Mouse (Mus musculus): ENCODE results near the gene Ctss. TPM values are rescaled to one million over a fixed set of nuclear protein-coding genes. Genes with fewer than 3 reads are reported as not detected.
"Not testable (repeated sequence)": the region's sequence is repeated elsewhere in the genome, so short reads cannot be mapped to it uniquely, and the experiment has no call there.

The Ctss gene
- polyA plus RNA-seq, 1 experiment from 2014 or later, result 32.5 TPM

DNA sequence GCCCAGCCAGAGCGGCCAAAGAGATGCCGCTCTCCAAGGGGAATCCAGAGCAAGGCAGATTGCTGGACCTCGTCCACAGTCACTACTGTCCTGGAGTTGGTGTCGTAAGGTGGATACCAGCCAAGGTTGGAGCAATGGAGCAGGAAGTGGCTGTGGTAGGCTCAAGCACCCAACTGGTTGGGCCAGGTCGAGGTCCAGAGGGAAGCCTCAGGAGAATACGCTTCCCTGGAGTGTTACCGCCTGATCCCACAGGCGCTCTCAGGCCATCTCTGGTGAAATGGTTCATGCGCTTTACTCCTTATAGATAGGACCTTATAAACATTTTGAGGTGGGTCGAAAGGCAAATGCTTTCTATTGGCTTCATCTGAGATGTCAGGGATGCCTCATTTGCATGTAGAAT, 12.3 kb downstream of the Ctss start:
- Histone ChIP-seq H3K4me2 (no peak overlapping the region), H3K4me3 (replicated peaks) (no peak overlapping the region), H3K27ac (no peak overlapping the region), H3K36me3 (no peaks in the 10 kb centered on the region), H3K9ac (no peak overlapping the region), H3K27me3 (replicated peaks) (no peaks in the 10 kb centered on the region), H3K9me3 (no peaks in the 10 kb centered on the region), H3K4me1 (no peaks in the 10 kb centered on the region)
- WGBS, result 88% methylated on average over 10 of the region's 10 CpGs
- no peak for ATAC-seq (ENCODE audit: insufficient read depth, low FRiP score, low read depth)

DNA sequence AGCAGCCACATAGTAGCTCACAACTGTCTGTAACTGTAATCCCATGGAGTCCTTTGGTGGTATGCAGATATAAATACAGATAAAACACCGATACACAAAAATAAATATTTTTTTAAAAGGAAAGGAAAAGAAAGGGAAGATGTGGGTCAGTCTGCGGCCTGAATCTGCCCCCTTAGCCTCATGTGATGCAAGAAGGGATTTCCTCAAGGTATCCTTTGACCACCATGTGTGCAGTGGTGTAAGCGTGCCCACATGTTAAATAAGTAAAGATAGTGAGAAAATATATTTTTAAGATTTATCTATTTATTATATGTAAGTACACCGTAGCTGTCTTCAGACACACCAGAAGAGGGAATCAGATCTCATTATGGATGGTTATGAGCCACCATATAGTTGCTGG, 13.3 kb downstream of the Ctss start:
- Histone ChIP-seq H3K9ac (no peak overlapping the region), H3K4me2 (no peak overlapping the region), H3K4me3 (replicated peaks) (no peak overlapping the region), H3K27ac (no peak overlapping the region), H3K36me3 (no peaks in the 10 kb centered on the region), H3K27me3 (replicated peaks) (no peaks in the 10 kb centered on the region), H3K9me3 (no peaks in the 10 kb centered on the region), H3K4me1 (no peaks in the 10 kb centered on the region)
- no peak for ATAC-seq (ENCODE audit: insufficient read depth, low FRiP score, low read depth)
- 89% methylated on average over 4 of the region's 4 CpGs for WGBS

- 73% methylated on average over 2 of the region's 2 CpGs for WGBS
- not testable (repeated sequence) for H3K9me3 ChIP-seq; H3K27me3 ChIP-seq (replicated peaks); H3K36me3 ChIP-seq; H3K4me2 ChIP-seq; ATAC-seq (ENCODE audit: insufficient read depth, low FRiP score, low read depth); H3K27ac ChIP-seq; H3K4me3 ChIP-seq (replicated peaks); H3K4me1 ChIP-seq; H3K9ac ChIP-seq
Observed at GRCm38 (mm10) chr3:95541186-95541585, 14.6 kb downstream of the Ctss start.

DNA sequence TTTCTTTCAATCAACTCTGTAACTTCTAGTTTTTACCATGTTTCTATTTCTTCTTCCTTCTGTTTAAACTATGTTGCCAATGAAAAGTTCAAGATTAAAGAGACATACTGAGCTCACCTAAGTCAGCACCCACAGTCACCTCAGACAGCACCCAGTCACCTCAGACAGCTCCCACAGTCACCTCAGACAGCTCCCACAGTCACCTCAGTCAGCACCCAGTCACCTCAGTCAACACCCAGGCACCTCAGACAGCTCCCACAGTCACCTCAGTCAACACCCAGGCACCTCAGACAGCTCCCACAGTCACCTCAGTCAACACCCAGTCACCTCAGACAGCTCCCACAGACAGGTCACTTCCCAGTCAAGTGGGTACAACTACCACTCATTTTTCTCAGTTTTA, 15.6 kb downstream of the Ctss start:
- H3K27me3 ChIP-seq (replicated peaks), result no peaks in the 10 kb centered on the region
- no peak overlapping the region for H3K9ac ChIP-seq
- no peak overlapping the region for H3K4me3 ChIP-seq (replicated peaks)
- ATAC-seq (ENCODE audit: insufficient read depth, low FRiP score, low read depth), result no peak
- H3K9me3 ChIP-seq, result no peaks in the 10 kb centered on the region
- H3K27ac ChIP-seq, result no peak overlapping the region
- no peaks in the 10 kb centered on the region for H3K36me3 ChIP-seq
- H3K4me1 ChIP-seq, result no peaks in the 10 kb centered on the region
- H3K4me2 ChIP-seq, result no peak overlapping the region

- H3K4me2 ChIP-seq, result no peak overlapping the region
- H3K36me3 ChIP-seq, result no peaks in the 10 kb centered on the region
- no peak overlapping the region for H3K27ac ChIP-seq
- 71% methylated on average over 7 of the region's 7 CpGs for WGBS
- no peak for ATAC-seq (ENCODE audit: insufficient read depth, low FRiP score, low read depth)
- no peaks in the 10 kb centered on the region for H3K4me1 ChIP-seq
- H3K4me3 ChIP-seq (replicated peaks), result no peak overlapping the region
- no peak overlapping the region for H3K9ac ChIP-seq
- no peaks in the 10 kb centered on the region for H3K27me3 ChIP-seq (replicated peaks)
- no peaks in the 10 kb centered on the region for H3K9me3 ChIP-seq
Observed at GRCm38 (mm10) chr3:95542981-95543380, 16.4 kb downstream of the Ctss start.

DNA sequence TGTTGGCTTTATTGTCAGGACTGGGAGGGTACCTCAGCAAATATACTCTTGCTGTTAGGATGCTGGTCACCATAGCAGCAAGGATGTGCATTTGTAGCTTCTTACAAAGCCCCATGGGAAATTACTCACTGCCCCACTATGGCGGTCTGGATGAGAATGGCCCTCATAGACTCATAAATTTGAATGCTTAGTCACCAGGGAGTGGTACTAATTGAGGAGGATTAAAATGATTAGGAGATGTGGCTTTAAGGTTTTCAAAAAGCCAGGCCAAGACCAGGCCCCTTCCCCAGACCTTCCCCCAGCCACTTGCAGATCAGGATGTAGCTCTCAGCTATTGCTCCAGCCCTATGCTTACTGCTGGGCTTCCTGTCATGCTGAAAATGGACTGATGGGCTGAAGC, 23.6 kb downstream of the Ctss start:
- Histone ChIP-seq H3K4me1 (no peaks in the 10 kb centered on the region), H3K27me3 (replicated peaks) (no peaks in the 10 kb centered on the region), H3K27ac (no peak overlapping the region), H3K4me3 (replicated peaks) (no peak overlapping the region), H3K9ac (no peak overlapping the region), H3K4me2 (no peak overlapping the region), H3K36me3 (no peaks in the 10 kb centered on the region), H3K9me3 (no peaks in the 10 kb centered on the region)
- 74% methylated on average over 1 of the region's 1 CpGs for WGBS
- ATAC-seq (ENCODE audit: insufficient read depth, low FRiP score, low read depth), result no peak

DNA sequence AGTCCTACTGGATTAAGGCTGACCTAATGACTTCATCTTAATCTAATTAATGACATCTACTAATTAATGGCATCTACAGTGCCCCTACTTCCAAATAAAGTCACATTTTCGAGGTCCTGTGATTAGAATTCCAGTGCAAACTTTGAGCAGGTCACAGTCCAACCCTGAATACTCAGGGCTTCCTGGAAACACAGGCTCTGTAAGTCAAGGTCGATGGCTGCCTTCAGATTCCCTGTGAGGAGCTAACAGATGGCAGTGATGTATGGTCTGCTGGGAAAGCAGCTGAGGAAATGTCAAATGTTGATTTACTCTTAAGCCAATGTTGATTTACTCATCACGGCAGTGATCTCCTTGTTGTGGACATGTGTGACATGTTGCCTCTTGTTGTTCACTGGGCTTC, 27.4 kb downstream of the Ctss start:
- no peak overlapping the region for H3K4me3 ChIP-seq (replicated peaks)
- no peaks in the 10 kb centered on the region for H3K27me3 ChIP-seq (replicated peaks)
- H3K4me1 ChIP-seq, result no peaks in the 10 kb centered on the region
- no peaks in the 10 kb centered on the region for H3K36me3 ChIP-seq
- no peak overlapping the region for H3K4me2 ChIP-seq
- H3K9me3 ChIP-seq, result no peaks in the 10 kb centered on the region
- H3K9ac ChIP-seq, result no peak overlapping the region
- 31% methylated on average over 3 of the region's 3 CpGs for WGBS
- ATAC-seq (ENCODE audit: insufficient read depth, low FRiP score, low read depth), result no peak
- H3K27ac ChIP-seq, result no peak overlapping the region

- no peak within 1 kb of the TSS for H3K9ac ChIP-seq
- H3K36me3 ChIP-seq, result no peaks in the 10 kb centered on the region
- no peaks in the 10 kb centered on the region for H3K27me3 ChIP-seq (replicated peaks)
- H3K27ac ChIP-seq, result no peak within 1 kb of the TSS
- H3K4me3 ChIP-seq (replicated peaks), result no peak within 1 kb of the TSS
- no peak within 1 kb of the TSS for H3K4me2 ChIP-seq
- no peaks in the 10 kb centered on the region for H3K4me1 ChIP-seq
- WGBS, result 86% methylated on average over 27 of the region's 27 CpGs
- H3K9me3 ChIP-seq, result no peaks in the 10 kb centered on the region
- no peak for ATAC-seq (ENCODE audit: insufficient read depth, low FRiP score, low read depth)
Observed at GRCm38 (mm10) chr3:95559437-95559836, 32.9 kb downstream of the Ctss start, which contains the start of gene Hormad1. Gene Hormad1 (plus strand): TSS chr3:95559677.

DNA sequence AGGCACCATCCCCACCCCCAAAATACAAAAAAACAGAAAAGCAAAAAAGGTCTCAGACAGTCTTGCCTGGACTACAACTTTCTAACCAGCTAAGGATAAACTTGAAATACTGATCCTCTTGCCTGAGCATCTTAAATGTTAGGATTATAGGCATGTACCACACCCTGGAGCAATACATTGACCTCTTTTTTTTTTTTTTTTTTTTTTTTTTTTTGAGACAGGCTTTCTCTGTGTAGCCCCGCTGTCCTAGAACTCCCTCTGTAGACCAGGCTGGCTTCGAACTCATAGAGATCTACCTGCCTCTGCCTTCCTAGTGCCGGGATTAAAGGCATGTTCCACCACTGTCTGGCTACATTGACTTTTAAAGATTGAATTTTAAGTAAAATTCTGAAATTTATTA, 34.2 kb downstream of the Ctss start:
- 94% methylated on average over 3 of the region's 3 CpGs for WGBS
- H3K9ac ChIP-seq, result no peak overlapping the region
- H3K36me3 ChIP-seq, result no peaks in the 10 kb centered on the region
- H3K4me2 ChIP-seq, result no peak overlapping the region
- no peaks in the 10 kb centered on the region for H3K4me1 ChIP-seq
- no peaks in the 10 kb centered on the region for H3K27me3 ChIP-seq (replicated peaks)
- no peak for ATAC-seq (ENCODE audit: insufficient read depth, low FRiP score, low read depth)
- H3K9me3 ChIP-seq, result no peaks in the 10 kb centered on the region
- no peak overlapping the region for H3K27ac ChIP-seq
- no peak overlapping the region for H3K4me3 ChIP-seq (replicated peaks)

DNA sequence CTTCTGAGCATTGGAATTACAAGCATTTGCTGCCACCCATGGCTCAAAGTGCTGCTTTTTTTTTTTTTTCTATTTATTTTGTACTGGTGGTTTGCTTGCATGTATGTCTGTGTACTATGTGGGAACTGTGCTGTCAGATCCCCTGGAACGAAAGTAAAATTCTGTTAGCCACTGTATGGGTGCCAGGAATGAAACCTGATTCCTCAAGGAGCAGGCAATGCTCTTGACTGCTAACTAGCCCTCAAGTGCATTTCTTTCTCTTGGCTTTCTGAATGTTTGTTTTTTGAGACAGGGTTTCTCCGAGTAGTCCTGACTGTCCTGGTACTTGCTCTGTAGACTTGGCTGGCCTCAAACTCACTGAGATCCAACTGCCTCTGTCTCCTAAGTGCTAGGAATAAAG, 35.2 kb downstream of the Ctss start:
- H3K4me2 ChIP-seq, result no peak overlapping the region
- H3K4me1 ChIP-seq, result no peaks in the 10 kb centered on the region
- H3K27ac ChIP-seq, result no peak overlapping the region
- no peak overlapping the region for H3K4me3 ChIP-seq (replicated peaks)
- WGBS, result 59% methylated on average over 2 of the region's 2 CpGs
- H3K36me3 ChIP-seq, result no peaks in the 10 kb centered on the region
- no peaks in the 10 kb centered on the region for H3K9me3 ChIP-seq
- H3K9ac ChIP-seq, result no peak overlapping the region
- ATAC-seq (ENCODE audit: insufficient read depth, low FRiP score, low read depth), result no peak
- H3K27me3 ChIP-seq (replicated peaks), result no peaks in the 10 kb centered on the region

GRCm38 (mm10) chr3:95569585-95569984, 43.0 kb downstream of the Ctss start:
- Histone ChIP-seq H3K36me3 (no peaks in the 10 kb centered on the region), H3K4me2 (no peak overlapping the region), H3K27ac (no peak overlapping the region), H3K4me1 (no peaks in the 10 kb centered on the region), H3K4me3 (replicated peaks) (no peak overlapping the region), H3K9me3 (no peaks in the 10 kb centered on the region), H3K27me3 (replicated peaks) (no peaks in the 10 kb centered on the region), H3K9ac (no peak overlapping the region)
- no peak for ATAC-seq (ENCODE audit: insufficient read depth, low FRiP score, low read depth)
- WGBS, result 94% methylated on average over 3 of the region's 3 CpGs

- no peaks in the 10 kb centered on the region for H3K36me3 ChIP-seq
- peak overlapping the region; percentile 54 for H3K4me2 ChIP-seq
- peak overlapping the region; percentile 70 for H3K4me3 ChIP-seq (replicated peaks)
- H3K9ac ChIP-seq, result no peak overlapping the region
- H3K4me1 ChIP-seq, result no peaks in the 10 kb centered on the region
- no peaks in the 10 kb centered on the region for H3K27me3 ChIP-seq (replicated peaks)
- H3K27ac ChIP-seq, result peak overlapping the region; percentile 75
- H3K9me3 ChIP-seq, result no peaks in the 10 kb centered on the region
- no peak; the same call in 1 of the 2 replicates for ATAC-seq (ENCODE audit: insufficient read depth, low FRiP score, low read depth)
- WGBS, result 44% methylated on average over 8 of the region's 8 CpGs
Observed at GRCm38 (mm10) chr3:95587754-95588603, 61.4 kb downstream of the Ctss start.

Data from stomach, embryonic 15.5 days (tissue).